Mouse (Mus musculus) testis, adult 2 months (tissue): ENCODE data around the gene Parva.

Source experiments
- CTCF ChIP-seq: fragments of 200-500 bp; IDR thresholded peaks from 2 replicates; pipeline ENCODE4 v1.5.1; 2012; ENCODE audit warnings: low read depth, mild to moderate bottlenecking, inconsistent platforms, low read length, moderate library complexity; ENCODE audit not compliant: control insufficient read depth, insufficient read depth, insufficient replicate concordance
- POLR2A ChIP-seq: fragments of 200-500 bp; IDR thresholded peaks from 2 replicates; pipeline ENCODE4 v1.6.1; 2012; ENCODE audit warnings: low read depth, mild to moderate bottlenecking, inconsistent platforms, low read length, moderate library complexity; ENCODE audit not compliant: control insufficient read depth

DNA sequence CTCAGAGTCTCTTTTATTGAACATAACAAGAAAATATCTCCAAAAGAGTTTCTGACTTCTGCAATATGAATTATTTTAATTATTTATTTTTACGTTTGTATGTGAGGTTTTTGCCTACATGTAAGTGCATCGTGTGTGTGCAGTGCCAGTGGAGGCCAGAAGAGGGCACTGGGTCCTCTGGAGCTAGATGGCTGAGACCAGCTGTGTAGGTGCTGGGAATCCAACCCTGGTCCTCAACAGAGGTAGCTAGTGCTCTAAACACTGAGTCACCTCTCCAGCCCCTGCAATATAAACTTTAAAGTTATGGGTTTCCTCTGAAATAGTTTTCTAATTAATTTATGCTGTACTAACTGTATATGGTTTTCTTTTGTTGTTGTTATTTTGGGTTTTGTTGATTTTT lies 208.6 kb downstream of the Parva start:
- no peak for TF ChIP-seq POLR2A
- peak; percentile 28; the same call in 1 of the 2 replicates for TF ChIP-seq CTCF
